Mouse (Mus musculus) lung, postnatal 10 days (tissue): ENCODE measurements at regions not wholly inside any gene's neighbourhood (a gene's known extent, or its start where the extent isn't known, plus 50 kb on each side); places are given as distances from the start of the nearest gene placed in this dataset.
A peak's percentile ranks its signal among the peaks of the same experiment; 100 is the strongest.

Experiments
- DNase-seq: peaks from one replicate; pipeline ENCODE4 v3.0.0; 2021

DNA sequence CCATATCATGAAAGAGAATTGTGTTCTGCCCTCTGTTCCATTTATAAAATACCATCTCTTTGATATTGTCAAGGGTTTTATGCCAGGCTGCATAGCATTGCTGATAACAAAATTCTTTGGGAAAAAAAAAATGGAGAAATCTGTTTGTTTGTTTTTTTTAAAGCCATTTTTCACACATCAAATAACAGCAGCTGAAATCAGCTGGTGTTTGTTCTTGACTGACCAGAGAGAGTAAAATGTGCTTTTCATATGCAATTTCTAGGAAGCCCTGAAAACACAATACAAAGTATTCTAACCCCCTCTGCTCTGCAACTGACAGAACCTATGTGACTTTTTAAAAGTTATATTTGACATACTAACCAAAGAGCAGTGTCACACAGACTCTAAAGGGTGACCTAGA lies 270.0 kb downstream of the Mreg start:
- no peak for DNase-seq

DNA sequence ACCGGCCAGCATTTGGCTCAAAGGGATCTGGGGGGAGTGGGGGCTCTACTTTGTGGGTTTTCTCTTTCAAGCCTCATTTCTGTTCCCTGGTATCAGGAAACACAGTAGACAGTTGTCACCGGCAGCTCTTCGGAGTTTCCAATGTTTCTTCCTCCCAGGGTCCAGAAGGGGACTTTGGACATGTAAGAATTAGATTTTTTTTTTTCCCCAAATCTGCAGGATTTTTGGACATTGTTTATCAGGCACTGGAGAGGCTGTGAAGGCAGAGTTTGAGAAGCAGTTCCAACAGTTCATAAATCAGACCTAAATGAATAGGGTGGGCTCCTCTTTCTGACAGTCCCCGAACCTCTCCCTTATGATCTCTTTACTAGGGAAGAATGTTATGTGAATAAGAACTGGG lies 270.4 kb downstream of the Mreg start:
- DNase-seq = peak; percentile 41

- DNase-seq = no peak
These were observed 271.2 kb downstream of the Mreg start for GRCm38 (mm10) chr1:71940900-71941299.

DNA sequence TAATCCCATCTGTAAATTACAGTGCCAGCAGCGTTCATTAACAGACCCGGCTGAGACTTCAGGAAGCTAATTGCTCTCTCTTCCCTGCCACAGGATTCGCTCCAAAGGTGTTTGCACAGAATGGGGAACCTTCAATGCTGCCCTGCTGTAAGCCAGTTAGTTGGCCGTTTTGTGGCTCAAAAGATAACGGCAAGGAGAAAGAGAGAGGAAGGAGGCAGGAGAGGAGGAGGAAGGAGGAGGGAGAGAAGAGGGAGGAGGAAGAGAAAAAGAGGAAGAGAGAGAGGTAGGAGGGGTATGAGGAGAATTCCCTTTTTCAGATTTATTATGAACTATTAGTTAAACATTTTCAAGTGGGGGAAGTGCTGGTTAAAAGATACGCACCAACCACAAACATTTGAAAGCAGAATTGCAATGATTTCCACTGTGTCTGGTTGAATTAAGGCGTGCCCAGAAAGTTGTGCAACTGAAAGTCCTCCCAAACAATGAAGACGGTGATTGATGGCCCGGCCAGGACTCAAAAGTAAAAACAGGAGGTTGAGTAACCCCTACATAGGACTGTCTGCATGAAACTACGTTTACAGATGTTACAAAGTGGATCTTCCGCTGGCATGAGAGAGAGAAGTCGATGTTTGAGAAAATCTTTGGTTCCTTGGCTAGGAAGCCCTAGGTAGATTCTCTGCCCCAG lies 273.6 kb downstream of the Mreg start:
- DNase-seq = peak; percentile 34

DNA sequence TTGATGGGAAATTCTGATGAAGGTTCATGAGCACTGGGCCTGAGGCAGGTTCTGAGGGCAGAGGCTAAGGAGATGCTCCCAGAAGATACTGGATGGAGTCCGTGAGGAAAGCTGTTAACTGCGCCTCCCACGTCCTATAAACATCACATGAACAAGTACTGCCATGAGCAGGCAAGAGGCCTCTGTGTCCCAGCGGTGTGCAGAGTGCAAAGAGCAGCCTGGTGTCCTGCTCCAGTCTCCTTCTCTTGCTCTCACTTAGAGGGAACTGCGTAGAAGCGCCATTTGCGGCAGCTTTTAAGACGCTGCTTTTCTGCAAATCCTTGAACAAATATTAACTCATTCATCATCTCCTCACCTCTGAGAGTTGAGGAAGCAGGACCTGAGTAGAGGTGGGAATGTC lies 274.2 kb downstream of the Mreg start:
- no peak for DNase-seq

GRCm38 (mm10) chr1:71937168-71937567 lies 274.9 kb downstream of the Mreg start:
- no peak for DNase-seq

GRCm38 (mm10) chr1:71936501-71937129 lies 275.5 kb downstream of the Mreg start:
- DNase-seq = no peak

GRCm38 (mm10) chr1:71925501-71925900 lies 272.5 kb upstream of the Fn1 start:
- DNase-seq = no peak

GRCm38 (mm10) chr1:71924884-71925283 lies 271.9 kb upstream of the Fn1 start:
- no peak for DNase-seq

GRCm38 (mm10) chr1:71923731-71924130 lies 270.7 kb upstream of the Fn1 start:
- DNase-seq = no peak

DNA sequence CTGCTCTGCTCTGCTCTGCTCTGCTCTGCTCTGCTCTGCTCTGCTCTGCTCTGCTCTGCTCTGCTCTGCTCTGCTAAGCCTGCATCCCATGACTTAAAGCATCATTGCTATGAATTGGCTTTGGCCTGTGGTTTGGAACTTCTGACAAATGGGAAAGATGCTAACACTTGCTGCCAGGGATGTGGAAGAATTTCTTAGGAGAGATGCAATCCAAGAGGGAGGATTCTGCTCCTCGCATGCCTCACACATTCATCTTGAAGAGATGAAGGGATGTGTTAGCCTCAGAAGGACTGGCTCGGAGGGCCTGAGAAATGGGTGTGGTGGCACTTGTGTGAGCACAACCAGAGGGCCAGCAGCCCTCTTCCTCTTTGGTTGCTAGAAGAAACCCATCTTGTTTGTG lies 268.5 kb upstream of the Fn1 start:
- DNase-seq = no peak

GRCm38 (mm10) chr1:71919891-71920290 lies 266.9 kb upstream of the Fn1 start:
- DNase-seq = no peak

- no peak for DNase-seq
These were observed 264.0 kb upstream of the Fn1 start for GRCm38 (mm10) chr1:71917021-71917420.

DNA sequence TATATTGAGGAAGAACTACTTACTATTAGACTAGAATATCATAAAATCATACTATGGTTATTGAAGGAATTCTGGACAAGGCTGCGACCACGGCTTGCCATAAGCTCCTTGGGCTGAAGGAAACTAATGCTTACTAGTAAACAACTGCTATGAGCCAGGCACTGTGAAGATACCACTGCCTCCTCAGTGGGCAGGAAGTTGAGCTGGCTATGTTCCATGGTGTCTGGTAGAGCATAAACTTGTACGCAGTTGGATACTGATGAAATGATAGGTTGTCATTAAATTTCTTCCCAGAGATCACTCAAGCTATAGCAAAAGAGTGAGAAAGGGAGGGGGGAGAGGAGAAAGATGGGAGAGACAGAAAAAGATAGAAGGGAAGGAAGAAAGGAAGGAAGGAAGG lies 261.4 kb upstream of the Fn1 start:
- DNase-seq = no peak

- no peak for DNase-seq
These were observed 260.2 kb upstream of the Fn1 start for GRCm38 (mm10) chr1:71913221-71913620.

DNA sequence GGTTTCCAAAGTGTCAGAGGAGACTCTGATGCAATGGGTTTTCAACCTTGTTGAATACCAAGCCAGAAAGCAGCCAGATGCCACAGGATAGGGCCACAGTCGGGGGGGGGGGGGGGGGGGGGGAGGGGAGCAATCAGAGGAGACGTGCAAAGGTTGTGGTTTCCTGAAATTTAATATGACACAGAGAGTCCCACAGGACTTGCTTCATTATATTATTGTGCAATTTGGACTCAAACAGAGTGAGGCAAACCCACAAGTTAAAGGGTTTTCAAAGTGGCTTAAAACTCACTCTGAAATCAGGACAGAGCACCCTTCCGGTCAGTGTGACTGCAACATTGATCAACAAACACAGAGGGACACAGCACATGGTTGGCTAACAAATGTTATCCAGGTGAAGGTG lies 259.4 kb upstream of the Fn1 start:
- no peak for DNase-seq

GRCm38 (mm10) chr1:71910125-71910524 lies 257.1 kb upstream of the Fn1 start:
- DNase-seq = no peak

- DNase-seq = peak; percentile 22
These were observed 256.6 kb upstream of the Fn1 start for GRCm38 (mm10) chr1:71909508-71910124.

DNA sequence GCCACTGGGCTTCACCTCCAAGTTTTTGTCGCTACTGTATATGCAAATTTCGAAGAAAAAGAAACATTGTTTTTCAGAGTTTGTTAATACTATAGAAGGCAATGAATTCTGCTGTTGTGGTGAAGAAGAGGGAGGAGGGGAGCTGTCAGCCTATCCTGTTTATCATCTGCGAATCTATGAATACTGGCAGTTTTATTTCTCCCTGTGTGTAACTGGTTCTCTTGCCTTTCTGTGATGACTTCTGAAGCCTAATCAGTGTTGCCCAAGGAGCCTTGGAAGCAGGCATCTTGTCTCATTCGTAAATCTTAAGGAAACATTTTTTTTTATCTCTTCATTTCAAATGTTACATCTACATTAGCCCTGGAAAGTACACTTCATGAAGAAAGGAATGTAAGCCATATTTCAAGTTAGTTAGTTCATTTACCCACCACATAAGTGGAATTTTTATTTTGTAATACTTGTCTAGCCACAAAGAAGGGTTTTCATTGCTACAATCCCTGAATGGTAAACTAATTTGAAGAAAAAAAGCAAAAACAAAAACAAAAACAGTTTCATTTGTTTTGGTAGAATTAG lies 251.5 kb upstream of the Fn1 start:
- no peak for DNase-seq

- no peak for DNase-seq
These were observed 247.4 kb upstream of the Fn1 start for GRCm38 (mm10) chr1:71900106-71901074.

- DNase-seq = no peak
These were observed 246.1 kb upstream of the Fn1 start for GRCm38 (mm10) chr1:71899128-71899527.

DNA sequence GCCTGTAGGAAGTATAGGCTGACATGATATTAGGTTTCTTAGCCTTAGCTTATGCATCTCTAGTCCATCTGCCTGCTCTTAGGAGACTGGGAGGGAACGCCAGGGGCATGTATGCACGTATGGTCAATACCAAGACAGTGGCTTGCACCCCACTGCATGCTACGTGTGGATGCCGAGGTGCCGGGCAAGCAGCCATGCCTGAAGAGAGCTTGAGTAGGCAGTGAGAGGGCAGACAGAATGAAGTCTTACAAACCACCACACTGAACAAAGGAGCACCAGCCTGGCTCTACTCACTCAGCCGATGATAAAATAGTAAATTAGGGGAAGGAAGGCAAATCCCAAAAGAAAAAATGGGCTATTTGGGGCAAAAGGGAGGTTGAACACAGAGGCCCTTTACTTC lies 245.2 kb upstream of the Fn1 start:
- DNase-seq = no peak
